Mouse (Mus musculus): ENCODE data around the gene Cul7. TPM values are rescaled to one million over a fixed set of nuclear protein-coding genes. Genes with fewer than 3 reads are reported as not detected.

Gene Cul7
- polyA plus RNA-seq, 1 experiment from 2014 or later: 41.4 TPM

DNA sequence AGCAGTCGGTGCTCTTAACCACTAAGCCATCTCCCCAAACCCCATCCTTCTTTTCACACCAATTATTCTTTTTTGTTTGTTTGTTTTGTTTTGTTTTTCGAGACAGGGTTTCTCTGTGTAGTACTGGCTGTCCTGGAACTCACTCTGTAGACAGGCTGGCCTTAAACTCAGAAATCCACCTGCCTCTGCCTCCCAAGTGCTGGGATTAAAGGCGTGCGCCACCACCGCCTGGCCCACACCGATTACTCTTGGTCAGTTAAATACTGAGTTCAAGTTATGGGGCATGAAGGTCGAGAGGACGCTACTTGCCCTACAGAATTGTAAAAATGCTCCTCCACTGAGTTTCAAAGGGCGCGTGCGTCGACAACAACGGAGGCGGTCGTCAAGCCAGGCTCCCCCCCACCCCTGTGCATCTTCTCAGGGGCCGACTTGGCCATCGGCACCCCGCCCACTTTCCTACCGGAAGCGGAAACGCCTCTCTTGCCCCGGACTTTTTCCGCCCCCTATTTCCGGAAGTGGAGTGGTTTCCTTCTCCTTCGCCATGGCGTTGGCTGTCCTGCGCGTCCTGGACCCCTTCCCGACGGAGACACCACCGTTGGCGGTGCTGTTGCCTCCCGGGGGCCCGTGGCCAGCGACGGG, 60.9 kb downstream of the Cul7 start, which contains the start of gene Pex6:
Gene Pex6, plus strand, starts transcription at position 505 of the 639 bp plus-strand sequence.
- ATAC-seq (ENCODE audit: extremely low read depth, insufficient number of reproducible peaks, low FRiP score, low TSS enrichment): peak; percentile 73
- Histone ChIP-seq H3K4me2 (peak within 1 kb of the TSS; percentile 82), H3K9me3 (no peaks in the 10 kb centered on the region), H3K4me3 (peak within 1 kb of the TSS; percentile 99), H3K9ac (peak within 1 kb of the TSS; percentile 98), H3K27me3 (replicated peaks) (no peaks in the 10 kb centered on the region), H3K4me1 (peaks cover 18% of the 10 kb centered on the region), H3K36me3 (peaks cover 28% of the 10 kb centered on the region), H3K27ac (replicated peaks) (peak within 1 kb of the TSS; percentile 69)
- WGBS: 7% methylated on average over 36 of the region's 36 CpGs

DNA sequence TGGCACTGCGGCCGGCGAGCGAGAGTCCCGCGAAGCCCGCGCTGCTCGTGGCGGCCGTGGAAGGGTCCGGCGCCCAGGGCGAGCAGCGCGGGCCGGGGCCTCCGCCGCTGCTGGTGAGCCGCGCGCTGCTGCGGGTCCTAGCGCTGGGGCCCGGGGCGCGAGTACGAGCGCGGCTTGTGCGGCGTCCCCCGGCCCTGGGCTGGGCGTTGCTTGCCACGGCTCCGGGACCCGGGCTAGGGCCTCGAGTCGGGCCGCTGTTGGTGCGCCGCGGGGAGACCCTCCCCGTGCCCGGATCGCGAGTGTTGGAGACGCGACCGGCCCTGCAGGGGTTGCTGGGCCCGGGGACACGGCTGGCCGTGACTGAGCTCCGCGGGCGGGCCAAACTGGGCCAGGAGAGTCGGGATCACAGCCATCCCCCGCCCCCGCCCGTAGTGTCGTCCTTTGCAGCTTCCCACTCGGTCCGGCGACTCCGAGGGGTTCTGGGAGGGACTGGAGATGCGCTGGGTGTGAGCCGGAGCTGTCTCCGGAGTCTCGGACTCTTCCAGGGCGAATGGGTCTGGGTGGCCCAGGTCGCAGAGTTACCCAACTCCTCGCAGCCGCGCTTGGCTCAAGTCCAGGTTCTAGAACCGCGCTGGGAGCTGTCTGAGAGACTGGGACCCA, 61.6 kb downstream of the Cul7 start:
- peak; percentile 47; the same call in 1 of the 2 replicates for ATAC-seq (ENCODE audit: extremely low read depth, insufficient number of reproducible peaks, low FRiP score, low TSS enrichment)
- no peaks in the 10 kb centered on the region for H3K9me3 ChIP-seq
- peak overlapping the region; percentile 99 for H3K4me3 ChIP-seq
- H3K36me3 ChIP-seq: peaks cover 35% of the 10 kb centered on the region
- peak overlapping the region; percentile 82 for H3K4me2 ChIP-seq
- WGBS: under 1% methylated on average over 75 of the region's 76 CpGs
- peak overlapping the region; percentile 69 for H3K27ac ChIP-seq (replicated peaks)
- H3K27me3 ChIP-seq (replicated peaks): no peaks in the 10 kb centered on the region
- H3K9ac ChIP-seq: peak overlapping the region; percentile 98
- H3K4me1 ChIP-seq: peaks cover 15% of the 10 kb centered on the region

DNA sequence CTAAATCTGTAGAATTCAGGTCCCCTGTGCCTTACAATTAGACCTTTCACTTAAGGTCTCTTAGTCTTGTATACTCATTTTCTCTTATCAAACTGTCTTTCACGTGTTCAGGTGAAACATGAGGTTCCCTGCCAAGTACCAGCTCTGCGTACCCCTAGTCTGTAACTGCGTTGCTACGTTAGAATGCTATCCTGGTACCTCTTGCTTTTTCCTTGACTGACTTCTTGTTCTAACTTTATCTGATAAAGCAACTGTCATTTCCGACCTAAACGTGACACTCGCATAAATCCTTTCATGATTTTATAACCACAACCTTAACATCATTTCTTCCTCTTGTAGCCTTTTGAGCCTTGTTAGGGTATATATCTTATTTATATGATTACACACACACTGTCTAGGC, 62.3 kb downstream of the Cul7 start:
- no peaks in the 10 kb centered on the region for H3K9me3 ChIP-seq
- peak overlapping the region; percentile 99 for H3K4me3 ChIP-seq
- H3K4me1 ChIP-seq: peaks cover 15% of the 10 kb centered on the region
- H3K9ac ChIP-seq: peak overlapping the region; percentile 98
- H3K27me3 ChIP-seq (replicated peaks): no peaks in the 10 kb centered on the region
- H3K36me3 ChIP-seq: peaks cover 42% of the 10 kb centered on the region
- no peak overlapping the region for H3K27ac ChIP-seq (replicated peaks)
- H3K4me2 ChIP-seq: peak overlapping the region; percentile 82
- WGBS: 52% methylated on average over 7 of the region's 7 CpGs
- ATAC-seq (ENCODE audit: extremely low read depth, insufficient number of reproducible peaks, low FRiP score, low TSS enrichment): no peak

DNA sequence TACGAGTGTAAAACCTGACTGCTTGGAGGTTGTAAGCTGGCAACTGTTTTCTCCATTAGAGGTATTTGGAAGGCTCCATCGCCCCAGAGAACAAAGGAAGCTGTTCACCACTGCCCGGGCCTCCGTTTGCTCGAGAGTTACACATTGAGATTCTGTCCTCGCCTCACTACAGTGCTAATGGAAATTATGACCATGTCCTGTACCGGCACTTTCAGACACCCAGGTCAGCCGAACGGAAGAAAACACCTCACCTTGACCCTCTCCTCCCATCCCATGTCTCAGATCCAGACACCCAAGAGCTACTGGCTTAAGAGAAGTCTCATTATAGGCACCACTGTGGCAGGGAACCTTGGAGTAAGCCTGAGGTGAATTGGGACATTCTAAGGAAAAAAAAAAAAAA, 63.7 kb downstream of the Cul7 start:
- no peaks in the 10 kb centered on the region for H3K9me3 ChIP-seq
- 87% methylated on average over 9 of the region's 9 CpGs for WGBS
- H3K4me3 ChIP-seq: no peak overlapping the region
- no peak overlapping the region for H3K4me2 ChIP-seq
- no peaks in the 10 kb centered on the region for H3K27me3 ChIP-seq (replicated peaks)
- no peak for ATAC-seq (ENCODE audit: extremely low read depth, insufficient number of reproducible peaks, low FRiP score, low TSS enrichment)
- no peak overlapping the region for H3K27ac ChIP-seq (replicated peaks)
- peaks cover 46% of the 10 kb centered on the region for H3K36me3 ChIP-seq
- peaks cover 15% of the 10 kb centered on the region for H3K4me1 ChIP-seq
- H3K9ac ChIP-seq: no peak overlapping the region

Other genes starting within 250 kb of the Cul7 start
- gene Crip3, start 221.4 kb upstream of the Cul7 start, polyA plus RNA-seq (2015; fragmentation: Nextera tagmentation; extraction: Ambion mirVana): 1.2 TPM in 2 replicates
- not detected in 2 replicates for gene Slc22a7, start 211.9 kb upstream of the Cul7 start, polyA plus RNA-seq (2015; fragmentation: Nextera tagmentation; extraction: Ambion mirVana)
- 0.10 and 0.12 TPM in 2 replicates for gene Ttbk1, start 162.7 kb upstream of the Cul7 start, polyA plus RNA-seq (2015; fragmentation: Nextera tagmentation; extraction: Ambion mirVana)
- 24.7 and 32.5 TPM in 2 replicates for gene Dnph1, start 153.6 kb upstream of the Cul7 start, polyA plus RNA-seq (2015; fragmentation: Nextera tagmentation; extraction: Ambion mirVana)
- gene Cul9, start 103.9 kb upstream of the Cul7 start, polyA plus RNA-seq (2015; fragmentation: Nextera tagmentation; extraction: Ambion mirVana): 4.5 and 5.0 TPM in 2 replicates
- 11.6 and 13.1 TPM in 2 replicates for gene Srf, start 94.2 kb upstream of the Cul7 start, polyA plus RNA-seq (2015; fragmentation: Nextera tagmentation; extraction: Ambion mirVana)
- 49.3 and 52.6 TPM in 2 replicates for gene Ptk7, start 20.8 kb upstream of the Cul7 start, polyA plus RNA-seq (2015; fragmentation: Nextera tagmentation; extraction: Ambion mirVana)
- 18.6 and 20.5 TPM in 2 replicates for gene Klc4, start 4.3 kb upstream of the Cul7 start, polyA plus RNA-seq (2015; fragmentation: Nextera tagmentation; extraction: Ambion mirVana)
- gene Mrpl2, start 4.1 kb upstream of the Cul7 start, polyA plus RNA-seq (2015; fragmentation: Nextera tagmentation; extraction: Ambion mirVana): 98.0 and 111 TPM in 2 replicates
- 37.6 and 40.3 TPM in 2 replicates for gene Rrp36, start 24.0 kb downstream of the Cul7 start, polyA plus RNA-seq (2015; fragmentation: Nextera tagmentation; extraction: Ambion mirVana)
- 122 and 142 TPM in 2 replicates for gene Mea1, start 28.5 kb downstream of the Cul7 start, polyA plus RNA-seq (2015; fragmentation: Nextera tagmentation; extraction: Ambion mirVana)
- 136 and 148 TPM in 2 replicates for gene Klhdc3, start 30.6 kb downstream of the Cul7 start, polyA plus RNA-seq (2015; fragmentation: Nextera tagmentation; extraction: Ambion mirVana)
- 54.9 and 57.7 TPM in 2 replicates for gene Ppp2r5d, start 54.8 kb downstream of the Cul7 start, polyA plus RNA-seq (2015; fragmentation: Nextera tagmentation; extraction: Ambion mirVana)
- gene Pex6, start 61.1 kb downstream of the Cul7 start, polyA plus RNA-seq (2015; fragmentation: Nextera tagmentation; extraction: Ambion mirVana): 11.6 and 12.2 TPM in 2 replicates
- 1.5 and 2.0 TPM in 2 replicates for gene Gnmt, start 78.8 kb downstream of the Cul7 start, polyA plus RNA-seq (2015; fragmentation: Nextera tagmentation; extraction: Ambion mirVana)
- gene Cnpy3, start 101.9 kb downstream of the Cul7 start, polyA plus RNA-seq (2015; fragmentation: Nextera tagmentation; extraction: Ambion mirVana): 47.7 and 52.8 TPM in 2 replicates
- gene Ptcra, start 113.4 kb downstream of the Cul7 start, polyA plus RNA-seq (2015; fragmentation: Nextera tagmentation; extraction: Ambion mirVana): 0.23 and 0.44 TPM in 2 replicates
- 48.8 and 56.9 TPM in 2 replicates for gene 2310039H08Rik, start 122.3 kb downstream of the Cul7 start, polyA plus RNA-seq (2015; fragmentation: Nextera tagmentation; extraction: Ambion mirVana)
- gene Rpl7l1, start 132.3 kb downstream of the Cul7 start, polyA plus RNA-seq (2015; fragmentation: Nextera tagmentation; extraction: Ambion mirVana): 85.1 and 101 TPM in 2 replicates
- 3.0 and 3.4 TPM in 2 replicates for gene Bicral, start 208.1 kb downstream of the Cul7 start, polyA plus RNA-seq (2015; fragmentation: Nextera tagmentation; extraction: Ambion mirVana)
- gene Tbcc, start 240.3 kb downstream of the Cul7 start, polyA plus RNA-seq (2015; fragmentation: Nextera tagmentation; extraction: Ambion mirVana): 39.3 and 39.8 TPM in 2 replicates

All from heart, embryonic 13.5 days (tissue).